Mouse (Mus musculus): ENCODE results near the gene Zmym1. TPM values are rescaled to one million over a fixed set of nuclear protein-coding genes. Genes with fewer than 3 reads are reported as not detected.
"Not testable (repeated sequence)": the region's sequence is repeated elsewhere in the genome, so short reads cannot be mapped to it uniquely, and the experiment has no call there.

Zmym1 gene
- polyA plus RNA-seq, 1 experiment from 2014 or later = 32.1 TPM

DNA sequence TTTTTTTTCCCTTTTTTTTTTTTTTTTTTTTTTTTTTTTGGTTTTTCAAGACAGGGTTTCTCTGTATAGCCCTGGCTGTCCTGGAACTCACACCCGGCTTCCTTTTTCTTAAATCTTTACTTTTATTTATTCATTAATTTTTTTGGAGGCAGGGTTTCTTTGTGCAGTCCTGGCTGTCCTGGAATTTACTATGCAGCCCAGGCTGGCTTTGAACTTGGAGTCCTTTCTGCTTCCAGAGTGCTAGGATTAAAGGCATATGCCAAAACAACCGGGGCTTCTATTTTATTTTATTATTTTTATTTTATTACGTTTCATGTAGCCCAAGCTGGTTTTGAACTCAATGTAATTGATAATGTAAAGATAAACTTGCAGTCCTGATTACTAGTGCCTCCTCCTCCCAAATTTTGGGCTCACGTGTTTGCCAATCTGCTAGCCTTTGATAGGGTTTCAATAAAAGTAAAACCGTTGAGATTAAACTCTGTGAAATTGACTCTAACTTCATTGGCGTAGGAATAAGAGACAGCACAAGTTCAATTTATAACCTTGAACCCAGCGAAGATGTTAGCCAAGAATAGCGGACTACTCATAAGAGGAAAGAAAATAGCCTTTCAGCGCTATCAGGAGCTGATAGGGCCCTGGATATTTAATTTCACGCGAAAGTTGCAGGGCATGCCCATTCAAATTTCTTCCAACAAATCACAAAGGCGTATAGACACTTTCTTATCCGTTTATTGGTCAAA lies 40.4 kb downstream of the Zmym1 start:
- Histone ChIP-seq H3K9me3 (ENCODE audit: control insufficient read depth, low read length) (no peaks in the 10 kb centered on the region), H3K36me3 (ENCODE audit: control insufficient read depth, insufficient read depth) (peaks cover 4% of the 10 kb centered on the region), H3K4me1 (replicated peaks; ENCODE audit: control insufficient read depth, insufficient read depth, low read length) (peaks cover 17% of the 10 kb centered on the region), H3K4me3 (replicated peaks; ENCODE audit: low read length) (peak overlapping the region; percentile 27), H3K27me3 (replicated peaks; ENCODE audit: control insufficient read depth, insufficient read depth, low read length) (no peaks in the 10 kb centered on the region), H3K9ac (replicated peaks; ENCODE audit: low read depth, low read length) (no peak overlapping the region), H3K4me2 (ENCODE audit: low read length) (peak overlapping the region; percentile 50), H3K27ac (ENCODE audit: low read length) (no peak overlapping the region)
- no peak for ATAC-seq
- WGBS = 11% methylated on average over 13 of the region's 13 CpGs

GRCm38 (mm10) chr4:127016366-127016765 lies 44.6 kb downstream of the Zmym1 start:
- Histone ChIP-seq H3K36me3 (ENCODE audit: control insufficient read depth, insufficient read depth) (no peaks in the 10 kb centered on the region), H3K4me3 (replicated peaks; ENCODE audit: low read length) (no peak overlapping the region), H3K9me3 (ENCODE audit: control insufficient read depth, low read length) (no peaks in the 10 kb centered on the region), H3K27ac (ENCODE audit: low read length) (no peak overlapping the region), H3K4me1 (replicated peaks; ENCODE audit: control insufficient read depth, insufficient read depth, low read length) (0 out of 2 replicates have a peak, but pooled peaks cover 2% of the 10 kb centered on the region), H3K4me2 (ENCODE audit: low read length) (no peak overlapping the region), H3K9ac (replicated peaks; ENCODE audit: low read depth, low read length) (no peak overlapping the region), H3K27me3 (replicated peaks; ENCODE audit: control insufficient read depth, insufficient read depth, low read length) (no peaks in the 10 kb centered on the region)
- whole genome bisulfite sequencing = 75% methylated on average over 4 of the region's 4 CpGs
- ATAC-seq = no peak

DNA sequence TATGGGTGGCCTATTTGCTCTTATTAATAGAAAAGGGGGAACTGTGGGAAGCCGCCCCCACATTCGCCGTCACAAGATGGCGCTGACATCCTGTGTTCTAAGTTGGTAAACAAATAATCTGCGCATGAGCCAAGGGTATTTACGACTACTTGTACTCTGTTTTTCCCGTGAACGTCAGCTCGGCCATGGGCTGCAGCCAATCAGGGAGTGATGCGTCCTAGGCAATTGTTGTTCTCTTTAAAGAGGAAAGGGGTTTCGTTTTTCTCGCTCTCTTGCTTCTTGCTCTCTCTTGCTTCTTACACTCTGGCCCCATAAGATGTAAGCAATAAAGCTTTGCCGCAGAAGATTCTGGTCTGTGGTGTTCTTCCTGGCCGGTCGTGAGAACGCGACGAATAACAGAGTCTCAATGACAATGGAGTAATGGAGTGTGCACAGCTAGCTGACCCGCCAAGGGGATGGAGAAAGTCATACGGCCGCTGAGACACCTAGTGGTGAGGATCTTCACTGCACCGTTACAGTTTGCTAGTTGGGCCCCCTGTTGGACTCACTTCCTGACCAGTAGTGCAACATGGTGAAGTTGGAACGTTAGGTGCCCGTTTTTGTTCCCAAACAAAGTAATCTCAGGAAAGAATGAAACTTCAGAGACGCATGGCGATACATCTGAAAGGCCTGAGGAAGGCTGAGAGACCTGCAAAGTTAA lies 45.5 kb downstream of the Zmym1 start:
- H3K4me2 ChIP-seq (ENCODE audit: low read length) = peak overlapping the region; percentile 44
- H3K9ac ChIP-seq (replicated peaks; ENCODE audit: low read depth, low read length) = peak overlapping the region; percentile 44; the same call in 1 of the 2 replicates
- WGBS = 14% methylated on average over 14 of the region's 26 CpGs
- H3K36me3 ChIP-seq (ENCODE audit: control insufficient read depth, insufficient read depth); H3K27me3 ChIP-seq (replicated peaks; ENCODE audit: control insufficient read depth, insufficient read depth, low read length); H3K9me3 ChIP-seq (ENCODE audit: control insufficient read depth, low read length); H3K4me1 ChIP-seq (replicated peaks; ENCODE audit: control insufficient read depth, insufficient read depth, low read length): not testable (repeated sequence)
- H3K4me3 ChIP-seq (replicated peaks; ENCODE audit: low read length) = peak overlapping the region; percentile 41
- peak overlapping the region; percentile 60; the same call in 1 of the 2 replicates for H3K27ac ChIP-seq (ENCODE audit: low read length)
- peak; percentile 93 for ATAC-seq

DNA sequence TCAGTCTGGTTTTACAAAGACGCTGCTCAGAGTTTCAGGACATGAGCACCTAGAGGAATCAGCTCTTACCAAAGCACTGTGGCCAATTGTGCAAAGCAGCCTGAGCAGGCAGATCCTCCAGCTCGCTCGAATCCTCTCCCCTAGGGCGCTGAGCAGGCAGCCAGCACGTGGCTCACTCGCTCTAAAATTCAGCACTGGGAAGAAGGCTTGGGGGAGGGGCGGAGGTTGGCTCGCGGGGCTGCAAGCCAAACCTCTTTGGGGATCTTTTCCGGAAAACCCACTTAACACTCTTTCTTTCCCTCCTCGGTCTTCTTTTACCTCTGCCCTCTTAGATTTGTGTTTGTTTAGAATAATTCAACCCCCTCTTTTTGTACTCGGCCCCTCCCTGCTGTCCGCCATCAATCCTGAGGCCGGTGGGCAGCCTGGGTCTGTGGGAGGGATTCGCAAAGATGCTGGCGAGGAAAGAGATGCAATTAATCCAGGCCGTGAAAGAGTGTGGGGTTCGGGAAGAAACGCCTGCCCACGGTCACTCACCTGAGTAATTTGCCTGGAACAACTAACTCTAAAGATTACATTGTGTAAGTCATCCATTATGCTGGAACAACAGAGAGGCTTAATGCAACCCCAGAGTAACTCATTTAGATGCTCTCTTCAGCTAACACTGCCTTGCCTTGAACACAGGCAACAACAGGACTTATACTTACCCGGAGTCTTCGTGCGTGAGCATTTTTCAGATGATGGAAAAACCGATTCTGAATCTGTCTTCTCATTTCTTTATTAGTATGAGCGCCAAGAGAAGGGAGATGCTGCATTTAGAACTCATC lies 55.6 kb downstream of the Zmym1 start:
- Histone ChIP-seq H3K4me1 (replicated peaks; ENCODE audit: control insufficient read depth, insufficient read depth, low read length) (peaks cover 21% of the 10 kb centered on the region), H3K36me3 (ENCODE audit: control insufficient read depth, insufficient read depth) (no peaks in the 10 kb centered on the region), H3K27ac (ENCODE audit: low read length) (peak overlapping the region; percentile 48), H3K4me2 (ENCODE audit: low read length) (peak overlapping the region; percentile 56), H3K27me3 (replicated peaks; ENCODE audit: control insufficient read depth, insufficient read depth, low read length) (no peaks in the 10 kb centered on the region), H3K9me3 (ENCODE audit: control insufficient read depth, low read length) (no peaks in the 10 kb centered on the region), H3K4me3 (replicated peaks; ENCODE audit: low read length) (peak overlapping the region; percentile 34), H3K9ac (replicated peaks; ENCODE audit: low read depth, low read length) (peak overlapping the region; percentile 36)
- 9% methylated on average over 25 of the region's 25 CpGs for WGBS
- peak; percentile 94 for ATAC-seq

DNA sequence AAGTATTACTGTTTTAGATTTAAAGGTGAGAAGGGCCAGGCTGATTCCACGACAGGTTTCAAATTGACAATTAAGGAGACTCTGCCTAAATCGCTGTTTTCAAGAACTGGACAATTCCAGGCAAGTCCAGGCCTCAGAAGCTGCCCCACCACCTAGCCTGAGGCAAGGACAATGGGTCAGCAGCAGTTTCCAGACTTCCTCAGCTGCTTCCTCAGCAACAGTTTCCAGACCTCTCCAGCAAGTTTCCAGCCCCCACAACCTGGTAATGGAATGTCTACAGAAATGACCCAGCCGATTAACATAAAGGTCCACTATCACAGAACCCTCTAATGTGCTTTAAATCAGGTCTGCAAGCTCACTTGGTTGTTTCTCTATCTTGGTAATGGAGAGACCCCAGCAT lies 56.6 kb downstream of the Zmym1 start:
- WGBS = 77% methylated on average over 3 of the region's 3 CpGs
- no peaks in the 10 kb centered on the region for H3K36me3 ChIP-seq (ENCODE audit: control insufficient read depth, insufficient read depth)
- no peaks in the 10 kb centered on the region for H3K27me3 ChIP-seq (replicated peaks; ENCODE audit: control insufficient read depth, insufficient read depth, low read length)
- no peak overlapping the region; the same call in 1 of the 2 replicates for H3K4me2 ChIP-seq (ENCODE audit: low read length)
- H3K27ac ChIP-seq (ENCODE audit: low read length) = no peak overlapping the region
- no peaks in the 10 kb centered on the region for H3K9me3 ChIP-seq (ENCODE audit: control insufficient read depth, low read length)
- H3K4me1 ChIP-seq (replicated peaks; ENCODE audit: control insufficient read depth, insufficient read depth, low read length) = peaks cover 24% of the 10 kb centered on the region
- no peak for ATAC-seq
- H3K9ac ChIP-seq (replicated peaks; ENCODE audit: low read depth, low read length) = no peak overlapping the region; the same call in 1 of the 2 replicates
- no peak overlapping the region for H3K4me3 ChIP-seq (replicated peaks; ENCODE audit: low read length)

DNA sequence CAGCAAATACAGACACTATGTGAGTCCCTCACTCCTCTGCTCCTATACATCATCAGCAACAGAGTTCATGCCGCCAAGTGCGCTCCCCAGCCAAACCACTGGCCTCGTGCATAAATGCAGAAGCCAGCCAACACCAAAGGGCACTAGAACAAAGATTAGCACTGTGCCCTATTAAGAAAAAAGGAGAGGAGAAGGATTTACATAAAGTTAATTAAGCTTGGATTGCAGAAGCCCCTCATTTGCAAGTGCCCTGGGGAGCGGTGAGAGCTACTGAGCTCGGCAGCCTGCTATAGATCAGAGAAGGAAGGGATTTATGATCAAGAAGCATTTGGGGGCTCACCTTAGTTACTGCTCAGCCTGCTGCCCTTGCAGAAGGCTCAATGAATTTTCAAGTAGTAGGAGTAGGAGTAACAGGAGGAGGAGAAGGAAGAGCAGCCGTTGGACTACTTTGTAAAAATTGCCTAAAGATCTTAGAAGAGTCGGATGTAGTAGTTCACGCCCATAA lies 60.3 kb downstream of the Zmym1 start:
- H3K9ac ChIP-seq (replicated peaks; ENCODE audit: low read depth, low read length) = no peak overlapping the region
- no peak overlapping the region for H3K4me3 ChIP-seq (replicated peaks; ENCODE audit: low read length)

DNA sequence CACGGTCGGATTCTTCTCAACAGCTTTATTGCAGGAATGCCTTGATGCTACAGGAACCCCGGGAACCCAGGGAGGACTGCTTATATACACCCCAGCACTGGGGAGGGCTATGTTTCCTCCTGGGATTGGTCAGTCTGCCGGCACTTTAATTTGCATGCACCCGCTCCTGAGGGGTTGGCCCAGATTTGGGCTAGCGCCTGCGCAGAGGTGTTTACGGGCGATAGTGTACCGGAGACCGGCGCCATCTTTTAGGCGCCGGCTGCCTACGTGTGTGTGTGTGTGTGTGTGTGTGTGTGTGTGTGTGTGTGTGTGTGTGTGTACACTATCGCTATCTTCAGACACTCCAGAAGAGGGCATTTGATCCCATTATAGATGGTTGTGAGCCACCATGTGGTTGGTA lies 61.6 kb downstream of the Zmym1 start:
- not testable (repeated sequence) for ATAC-seq

More for the DNA sequence above, 60.3 kb downstream of the Zmym1 start:
- H3K27ac ChIP-seq (ENCODE audit: low read length) = no peak overlapping the region
- peaks cover 19% of the 10 kb centered on the region for H3K4me1 ChIP-seq (replicated peaks; ENCODE audit: control insufficient read depth, insufficient read depth, low read length)
- no peaks in the 10 kb centered on the region for H3K36me3 ChIP-seq (ENCODE audit: control insufficient read depth, insufficient read depth)
- no peak for ATAC-seq
- 22% methylated on average over 8 of the region's 8 CpGs for WGBS
- 0 out of 2 replicates have a peak overlapping the region, but pooled peaks have one; percentile 5 for H3K4me2 ChIP-seq (ENCODE audit: low read length)
- H3K27me3 ChIP-seq (replicated peaks; ENCODE audit: control insufficient read depth, insufficient read depth, low read length) = no peaks in the 10 kb centered on the region
- H3K9me3 ChIP-seq (ENCODE audit: control insufficient read depth, low read length) = no peaks in the 10 kb centered on the region

More for the DNA sequence above, 61.6 kb downstream of the Zmym1 start:
- H3K4me1 ChIP-seq (replicated peaks; ENCODE audit: control insufficient read depth, insufficient read depth, low read length); H3K27ac ChIP-seq (ENCODE audit: low read length); H3K4me2 ChIP-seq (ENCODE audit: low read length); H3K27me3 ChIP-seq (replicated peaks; ENCODE audit: control insufficient read depth, insufficient read depth, low read length); H3K4me3 ChIP-seq (replicated peaks; ENCODE audit: low read length); H3K9ac ChIP-seq (replicated peaks; ENCODE audit: low read depth, low read length); H3K9me3 ChIP-seq (ENCODE audit: control insufficient read depth, low read length); H3K36me3 ChIP-seq (ENCODE audit: control insufficient read depth, insufficient read depth): not testable (repeated sequence)
- 95% methylated on average over 16 of the region's 16 CpGs for WGBS
